ENCODE assay signal across 17 mouse cellular contexts in the genomic region with DNA sequence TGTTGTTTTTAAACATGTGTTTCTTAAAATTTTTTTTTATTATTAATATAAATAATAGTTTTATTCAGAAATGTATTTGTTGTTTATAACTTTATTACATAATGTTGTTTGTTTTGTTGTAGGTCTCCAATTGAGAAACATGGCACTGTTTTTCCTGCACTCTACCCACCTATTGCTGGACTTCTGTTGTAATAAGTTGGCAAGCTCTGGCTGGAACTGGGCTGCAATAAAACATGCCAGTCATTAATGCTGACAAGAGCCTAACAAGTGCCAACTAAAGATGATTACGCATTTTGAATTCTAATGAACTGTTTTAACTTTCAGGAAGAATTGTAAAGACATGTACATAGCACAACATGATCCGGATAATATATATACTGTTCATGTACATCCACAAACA. TPM values are rescaled to one million over a fixed set of nuclear protein-coding genes. Genes with fewer than 3 reads are reported as not detected.
DNase-seq lines count a peak whose midpoint lies in the region.
"Had no signal": no experiment of that assay in that cellular context is flagged by ENCODE, and none has a peak within 500 bp of the region (broad histone marks: within the 10 kb centered on the region; RNA-seq: fewer than 3 reads in every experiment).

No protein-coding gene starts in this region.

- peak; percentile 20 for DNase-seq in adrenal gland, adult 2 months
- no peak for DNase-seq in adrenal gland, postnatal 4 days (ENCODE audit: low spot score in 2 of 2)
- DNase-seq in adipocyte (ENCODE audit: low spot score), result peak; percentile 86
- DNase-seq in fat pad, adult 2 months (ENCODE audit: extremely low read depth, low read depth, low spot score), result peak; percentile 52
- DNase-seq in urinary bladder, postnatal 10 days (ENCODE audit: low spot score), result no peak
- DNase-seq in right cerebral cortex, postnatal 36 days (ENCODE audit: low spot score in 2 of 2), result no peak
- DNase-seq: adrenal gland, postnatal 10 days; adrenal gland, postnatal 25 days; B cell, adult 2 months; cerebellum, adult 11 months; cerebellum, adult 18-20 months; cerebellum, adult 8-10 months; cerebellum, adult 9-11 months; cerebellum, postnatal 14 days; cerebellum, postnatal 36 days; embryo, embryonic 11 days; forebrain, postnatal 0 days had no signal

RNA-seq across cellular contexts. Expression of gene Ankfy1, which starts 6.4 kb away (rescaled TPM):
- total RNA-seq in adrenal gland, adult 2 months (2021), result 10 to 100 TPM; 39.9 to 40.1 TPM
- polyA plus RNA-seq in adrenal gland, adult 2 months (2012; rRNA removed), result 14.1 and 19.1 TPM in 2 replicates
- total RNA-seq in adrenal gland, postnatal 4 days (2021), result 10 to 100 TPM; 48.7 to 55.8 TPM

Comparison
In these comparisons a context has a peak if more than half of its experiments do, and no peak if none do; other contexts are left out.
1. DNase-seq: peak in adrenal gland, adult 2 months (single experiment), adipocyte (single experiment) and fat pad, adult 2 months (single experiment); none in adrenal gland, postnatal 4 days (0 of 2), urinary bladder, postnatal 10 days (single experiment) and right cerebral cortex, postnatal 36 days (0 of 2).